Mouse (Mus musculus) spleen, postnatal 10 days (tissue): ENCODE results near the gene Dtnbp1.
A peak's percentile ranks its signal among the peaks of the same experiment; 100 is the strongest.

Source experiments
- DNase-seq, 2 experiments: peaks; one replicate each; pipeline ENCODE4 v3.0.0; 2021 to 2022; ENCODE audit warnings: low spot score in 2 of 2

Gene Dtnbp1

GRCm38 (mm10) chr13:45001911-45002615, at the start of gene Dtnbp1:
TSS of gene Dtnbp1 (minus strand) at chr13:45002147.
- DNase-seq: peak; percentile 71 to 87

- no peak for DNase-seq
Observed at GRCm38 (mm10) chr13:45049261-45050020, 47.5 kb upstream of the Dtnbp1 start.

GRCm38 (mm10) chr13:45043466-45043865, 41.5 kb upstream of the Dtnbp1 start:
- no peak for DNase-seq

GRCm38 (mm10) chr13:45040741-45041140, 38.8 kb upstream of the Dtnbp1 start:
- DNase-seq: no peak

- DNase-seq: no peak
Observed at GRCm38 (mm10) chr13:45040195-45040594, 38.2 kb upstream of the Dtnbp1 start.

- DNase-seq: no peak
Observed at GRCm38 (mm10) chr13:45036417-45036816, 34.5 kb upstream of the Dtnbp1 start.

- DNase-seq: no peak
Observed at GRCm38 (mm10) chr13:45034759-45035158, 32.8 kb upstream of the Dtnbp1 start.

GRCm38 (mm10) chr13:45033360-45033759, 31.4 kb upstream of the Dtnbp1 start:
- DNase-seq: no peak

GRCm38 (mm10) chr13:45032484-45032883, 30.5 kb upstream of the Dtnbp1 start:
- no peak for DNase-seq

GRCm38 (mm10) chr13:45031748-45032147, 29.8 kb upstream of the Dtnbp1 start:
- peak in 1 of 2 experiments; percentile 19 for DNase-seq

- DNase-seq: no peak
Observed at GRCm38 (mm10) chr13:45031314-45031713, 29.4 kb upstream of the Dtnbp1 start.

- DNase-seq: peak; percentile 66 to 91
Observed at GRCm38 (mm10) chr13:45030830-45031229, 28.9 kb upstream of the Dtnbp1 start.

- no peak for DNase-seq
Observed at GRCm38 (mm10) chr13:45029791-45030190, 27.8 kb upstream of the Dtnbp1 start.

GRCm38 (mm10) chr13:45026291-45026690, 24.3 kb upstream of the Dtnbp1 start:
- no peak for DNase-seq

GRCm38 (mm10) chr13:45024821-45025220, 22.9 kb upstream of the Dtnbp1 start:
- DNase-seq: no peak

GRCm38 (mm10) chr13:45023356-45024150, 21.6 kb upstream of the Dtnbp1 start:
- DNase-seq: no peak

GRCm38 (mm10) chr13:45008150-45008549, 6.2 kb upstream of the Dtnbp1 start:
- peak; percentile 42 to 74 for DNase-seq

GRCm38 (mm10) chr13:45007726-45008125, 5.8 kb upstream of the Dtnbp1 start:
- no peak for DNase-seq

GRCm38 (mm10) chr13:45006483-45006882, 4.5 kb upstream of the Dtnbp1 start:
- DNase-seq: peak in 1 of 2 experiments; percentile 51

GRCm38 (mm10) chr13:45005861-45006260, 3.9 kb upstream of the Dtnbp1 start:
- DNase-seq: peak in 1 of 2 experiments; percentile 30

GRCm38 (mm10) chr13:45004987-45005592, 3.1 kb upstream of the Dtnbp1 start:
- DNase-seq: no peak

- DNase-seq: no peak
Observed at GRCm38 (mm10) chr13:45003026-45003425, 1.1 kb upstream of the Dtnbp1 start.
